Mouse (Mus musculus) lung, adult 18-20 months (tissue): Measurements from ENCODE around the gene Foxf1.

Experiments
- DNase-seq, 2 experiments: peaks; one replicate each; pipeline ENCODE4 v3.0.0; 2022; ENCODE audit warnings: mixed read lengths in 2 of 2

The Foxf1 gene

GRCm38 (mm10) chr8:121115136-121115535 is 30.9 kb downstream of the Foxf1 start:
- DNase-seq, result no peak

DNA sequence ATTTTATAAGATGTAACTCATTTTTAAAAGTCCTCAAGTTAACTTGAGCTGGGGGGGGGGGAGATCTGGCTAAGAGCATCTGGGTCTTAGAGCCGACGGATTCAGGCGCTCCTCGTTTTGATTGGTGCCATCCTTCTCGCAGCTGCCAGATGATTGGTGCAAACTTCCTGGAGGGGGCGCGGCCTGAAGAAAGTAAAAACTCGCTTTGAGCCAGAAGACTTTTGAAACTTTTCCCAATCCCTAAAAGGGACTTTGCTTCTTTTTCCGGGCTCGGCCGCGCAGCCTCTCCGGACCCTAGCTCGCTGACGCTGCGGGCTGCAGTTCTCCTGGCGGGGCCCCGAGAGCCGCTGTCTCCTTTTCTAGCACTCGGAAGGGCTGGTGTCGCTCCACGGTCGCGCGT is 31.8 kb downstream of the Foxf1 start, which contains the start of gene Foxc2:
Foxc2 (plus strand) TSS at position 224 of the 400 bp plus-strand sequence.
- DNase-seq, result peak; percentile 88 to 90

GRCm38 (mm10) chr8:121116591-121117185 is 32.5 kb downstream of the Foxf1 start:
- DNase-seq, result no peak

DNA sequence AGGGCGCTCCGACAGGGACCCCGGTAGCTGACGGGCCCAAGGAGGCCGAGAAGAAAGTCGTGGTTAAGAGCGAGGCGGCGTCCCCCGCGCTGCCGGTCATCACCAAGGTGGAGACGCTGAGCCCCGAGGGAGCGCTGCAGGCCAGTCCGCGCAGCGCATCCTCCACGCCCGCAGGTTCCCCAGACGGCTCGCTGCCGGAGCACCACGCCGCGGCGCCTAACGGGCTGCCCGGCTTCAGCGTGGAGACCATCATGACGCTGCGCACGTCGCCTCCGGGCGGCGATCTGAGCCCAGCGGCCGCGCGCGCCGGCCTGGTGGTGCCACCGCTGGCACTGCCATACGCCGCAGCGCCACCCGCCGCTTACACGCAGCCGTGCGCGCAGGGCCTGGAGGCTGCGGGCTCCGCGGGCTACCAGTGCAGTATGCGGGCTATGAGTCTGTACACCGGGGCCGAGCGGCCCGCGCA is 33.0 kb downstream of the Foxf1 start:
- DNase-seq, result no peak

- no peak for DNase-seq
Observed at GRCm38 (mm10) chr8:121117906-121118305, 33.7 kb downstream of the Foxf1 start.

DNA sequence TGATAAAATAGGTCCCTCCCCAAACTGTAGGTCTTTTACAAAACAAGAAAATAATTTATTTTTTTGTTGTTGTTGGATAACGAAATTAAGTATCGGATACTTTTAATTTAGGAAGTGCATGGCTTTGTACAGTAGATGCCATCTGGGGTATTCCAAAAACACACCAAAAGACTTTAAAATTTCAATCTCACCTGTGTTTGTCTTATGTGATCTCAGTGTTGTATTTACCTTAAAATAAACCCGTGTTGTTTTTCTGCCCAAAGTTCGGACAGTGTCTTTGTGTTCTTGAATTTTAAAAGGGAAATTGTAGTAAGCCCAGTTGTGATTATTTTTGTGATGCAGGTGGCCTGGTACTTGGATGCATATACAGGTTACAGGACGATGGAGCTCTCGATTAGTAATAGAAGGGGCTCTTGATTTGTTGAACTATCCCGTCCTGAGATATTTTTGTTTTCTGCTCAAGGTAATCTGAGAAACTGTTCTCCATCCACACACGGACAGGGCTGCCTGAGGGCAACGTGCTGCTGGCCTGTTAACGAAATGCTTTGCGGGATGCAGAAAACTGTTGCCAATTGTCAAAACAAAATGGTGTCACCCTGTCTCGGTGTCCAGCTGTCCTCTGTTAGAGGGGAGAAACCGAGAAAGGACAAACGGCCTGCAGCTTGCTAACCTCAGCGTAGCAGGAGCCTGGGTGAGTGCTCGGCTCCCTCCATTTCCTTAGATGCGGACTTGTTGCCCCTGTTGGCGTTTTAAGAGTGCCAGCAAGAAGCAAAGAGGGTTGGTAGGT is 34.6 kb downstream of the Foxf1 start:
- DNase-seq, result no peak

DNA sequence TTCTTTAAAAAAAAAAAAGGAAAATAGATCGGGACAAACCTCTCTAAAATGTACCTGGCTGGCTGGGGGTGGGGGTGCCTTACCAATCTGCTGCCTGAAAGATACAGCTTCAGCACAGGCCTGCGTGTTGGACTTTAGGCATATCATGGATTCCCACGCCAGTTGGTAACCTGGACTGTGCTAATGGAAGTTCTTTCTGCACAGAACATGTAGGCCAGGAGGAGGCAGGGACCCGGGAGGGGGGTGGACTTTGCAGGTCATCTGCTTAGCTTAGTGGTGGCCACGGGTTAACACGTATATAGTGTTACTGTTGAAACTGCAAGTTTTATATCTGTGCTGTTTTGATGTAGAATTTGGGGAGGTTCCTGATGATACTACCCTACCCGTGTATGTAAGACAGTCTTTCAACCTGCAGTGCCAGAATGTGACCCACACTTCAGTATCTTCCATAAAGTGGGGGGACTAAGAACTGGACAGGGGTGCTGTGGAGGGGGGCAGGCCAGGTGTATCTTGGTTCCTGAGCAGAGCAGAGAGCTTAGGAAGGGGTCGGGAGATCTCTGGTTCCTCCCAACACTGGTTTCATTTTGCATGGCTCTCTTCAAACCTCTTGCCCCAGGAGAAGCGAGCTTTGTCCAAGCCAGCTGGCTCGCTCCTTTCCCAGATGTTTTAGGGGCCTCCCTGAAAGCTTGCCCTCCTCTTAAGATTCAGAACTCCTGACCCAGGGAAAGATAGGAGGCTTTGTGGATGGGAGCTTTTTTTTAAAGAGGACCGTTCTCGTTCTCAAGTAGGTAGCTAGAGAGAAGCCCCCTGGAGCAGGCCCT is 35.7 kb downstream of the Foxf1 start:
- DNase-seq, result no peak

- DNase-seq, result no peak
Observed at GRCm38 (mm10) chr8:121120456-121121419, 36.6 kb downstream of the Foxf1 start.

DNA sequence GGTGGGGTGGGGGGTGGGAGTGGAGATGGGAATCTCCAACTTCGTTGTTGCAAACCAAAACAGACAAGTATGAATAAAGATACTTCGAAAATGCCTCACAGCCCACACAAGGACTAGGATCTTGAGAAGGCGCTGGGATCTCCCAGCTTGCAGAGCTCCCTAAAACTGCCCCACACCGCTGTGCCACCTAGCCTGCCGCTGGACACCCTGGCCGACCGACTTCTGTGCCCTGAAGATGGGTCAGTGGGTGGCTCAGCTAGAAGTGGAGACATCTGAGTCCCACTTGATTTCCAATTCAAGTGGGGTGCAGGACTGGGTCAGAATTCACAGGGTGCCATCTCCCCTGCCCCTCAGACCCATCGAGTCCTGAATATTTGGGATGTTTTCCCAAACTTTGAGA is 37.5 kb downstream of the Foxf1 start:
- no peak for DNase-seq

- no peak for DNase-seq
Observed at GRCm38 (mm10) chr8:121122368-121122767, 38.2 kb downstream of the Foxf1 start.

DNA sequence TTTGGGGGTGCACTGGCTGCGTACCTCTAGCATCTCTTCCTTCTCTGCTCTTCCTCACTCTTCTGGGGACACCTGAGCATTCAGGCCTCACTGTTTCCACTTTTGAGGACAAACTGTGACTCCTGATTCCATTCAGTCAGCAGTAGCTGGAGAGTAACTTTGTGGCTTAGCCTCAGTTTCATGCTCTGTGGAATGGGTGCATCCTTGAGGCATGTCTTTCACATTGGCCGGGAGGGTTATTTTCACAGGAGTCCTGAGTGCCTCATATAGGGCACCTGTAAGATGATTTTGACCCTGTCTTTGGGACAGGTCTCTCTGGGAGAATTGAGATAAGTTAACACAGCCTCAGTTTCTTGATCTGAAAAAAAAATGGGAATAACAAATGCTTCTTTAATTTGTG is 38.9 kb downstream of the Foxf1 start:
- DNase-seq, result no peak

GRCm38 (mm10) chr8:121124547-121125239 is 40.5 kb downstream of the Foxf1 start:
- DNase-seq, result no peak

GRCm38 (mm10) chr8:121125311-121125876 is 41.2 kb downstream of the Foxf1 start:
- peak; percentile 67 for DNase-seq

DNA sequence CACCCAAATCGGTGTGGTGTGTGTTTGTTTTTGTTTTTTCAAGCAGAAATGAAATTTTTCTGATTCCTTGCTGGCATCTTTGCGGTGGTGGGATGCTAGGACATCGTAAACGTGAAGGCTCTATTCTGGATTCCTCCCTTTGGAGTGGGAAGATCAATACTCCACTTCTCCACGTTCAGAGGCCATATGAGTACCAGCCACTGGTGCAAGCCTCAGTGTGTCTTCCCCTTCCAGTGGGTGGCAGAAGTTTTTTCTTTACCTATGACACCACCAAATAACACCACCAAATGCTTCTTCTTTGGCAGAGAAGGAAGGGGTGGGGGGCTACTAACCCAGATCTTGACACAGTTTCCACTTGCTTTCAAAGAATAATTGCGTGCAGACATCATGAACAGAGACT is 42.0 kb downstream of the Foxf1 start:
- DNase-seq, result no peak

DNA sequence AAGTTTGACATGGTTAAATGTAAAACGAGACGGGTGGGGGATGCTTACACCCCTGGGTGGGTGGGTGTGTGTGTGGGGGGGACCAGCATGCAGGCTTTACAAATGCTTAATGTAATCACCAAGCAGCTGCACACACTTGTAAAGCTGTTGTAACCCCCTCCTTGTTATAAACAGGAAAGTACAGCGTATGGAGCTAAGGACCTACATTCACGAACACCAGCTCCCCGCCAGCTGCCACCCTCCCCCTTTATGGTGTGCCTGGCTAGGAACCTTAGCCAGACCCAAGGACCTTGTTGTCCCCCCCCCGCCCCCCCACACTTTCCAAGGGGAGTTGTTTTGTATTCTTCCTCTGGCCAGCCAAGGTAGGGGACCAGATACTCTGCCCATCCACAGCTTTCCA is 42.5 kb downstream of the Foxf1 start:
- DNase-seq, result no peak

GRCm38 (mm10) chr8:121127291-121127701 is 43.1 kb downstream of the Foxf1 start:
- peak in 1 of 2 experiments; percentile 54 for DNase-seq

DNA sequence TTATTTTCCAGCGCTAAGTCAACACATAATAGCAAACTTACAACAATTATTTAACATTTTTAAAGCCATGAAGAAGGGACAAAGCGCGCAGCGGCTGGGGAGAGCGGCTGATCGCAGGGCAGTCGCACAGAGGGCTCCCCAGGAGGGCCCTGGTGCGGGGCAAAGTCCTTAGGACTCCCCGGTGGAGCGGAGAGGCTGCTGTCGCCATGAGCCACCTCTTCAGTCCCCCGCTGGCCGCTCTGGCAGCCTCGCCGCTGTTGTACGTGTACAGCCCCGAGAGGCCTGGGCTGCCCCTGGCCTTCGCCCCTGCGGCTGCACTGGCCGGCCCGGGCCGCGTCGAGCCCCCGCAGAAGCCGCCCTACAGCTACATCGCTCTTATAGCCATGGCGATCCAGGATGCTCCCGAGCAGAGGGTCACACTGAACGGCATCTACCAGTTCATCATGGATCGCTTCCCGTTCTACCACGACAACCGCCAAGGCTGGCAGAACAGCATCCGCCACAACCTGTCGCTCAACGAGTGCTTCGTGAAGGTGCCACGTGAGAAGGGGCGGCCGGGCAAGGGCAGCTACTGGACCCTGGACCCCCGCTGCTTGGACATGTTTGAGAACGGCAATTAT is 43.7 kb downstream of the Foxf1 start, which contains the start of gene Foxl1:
Foxl1 (plus strand) TSS at position 185 of the 620 bp plus-strand sequence.
- DNase-seq, result no peak

GRCm38 (mm10) chr8:121128531-121129264 is 44.5 kb downstream of the Foxf1 start:
- no peak for DNase-seq

GRCm38 (mm10) chr8:121129265-121129940 is 45.2 kb downstream of the Foxf1 start:
- DNase-seq, result no peak
